Mouse (Mus musculus) cerebellum, adult 9-11 months (tissue): Measurements from ENCODE around the gene Gm8257.
"Not testable (repeated sequence)": the region's sequence is repeated elsewhere in the genome, so short reads cannot be mapped to it uniquely, and the experiment has no call there.

Source experiments
- DNase-seq: peaks from one replicate; pipeline ENCODE4 v3.0.0; 2022

The Gm8257 gene

GRCm38 (mm10) chr14:44706356-44706755 lies at the start of gene Gm8257:
Gm8257 (minus strand) TSS chr14:44706456.
- DNase-seq = not testable (repeated sequence)

- no peak for DNase-seq
Measured at GRCm38 (mm10) chr14:44750240-44750639, 44.0 kb upstream of the Gm8257 start, which contains the start of gene Gm8267. Gm8267 (minus strand) TSS chr14:44750340.

- DNase-seq = not testable (repeated sequence)
Measured at GRCm38 (mm10) chr14:44742789-44743188, 36.5 kb upstream of the Gm8257 start.

GRCm38 (mm10) chr14:44730711-44731110 lies 24.5 kb upstream of the Gm8257 start:
- DNase-seq = not testable (repeated sequence)

- not testable (repeated sequence) for DNase-seq
Measured at GRCm38 (mm10) chr14:44627737-44628136, 78.5 kb downstream of the Gm8257 start, which contains the start of gene Gm5624. Gm5624 (minus strand) TSS chr14:44627938.
